Mouse (Mus musculus) olfactory bulb, adult 2 months (tissue): ENCODE measurements around the gene Scn5a. TPM values are rescaled to one million over a fixed set of nuclear protein-coding genes. Genes with fewer than 3 reads are reported as not detected.

Experiments
- H3K27ac ChIP-seq: fragments of 200-500 bp; 2 replicates; pipeline ENCODE4 v1.5.1; 2012; ENCODE audit warnings: low read depth, low read length; ENCODE audit not compliant: insufficient read depth
- H3K4me1 ChIP-seq: fragments of 200-500 bp; 2 replicates; pipeline ENCODE4 v1.6.1; 2012; ENCODE audit warnings: low read length; ENCODE audit not compliant: control insufficient read depth, insufficient read depth
- H3K4me3 ChIP-seq: fragments of 200-500 bp; 2 replicates; pipeline ENCODE4 v1.5.1; 2012; ENCODE audit warnings: mild to moderate bottlenecking, low read depth, low read length, moderate library complexity; ENCODE audit not compliant: insufficient read depth
- CTCF ChIP-seq: fragments of 200-500 bp; IDR thresholded peaks from 2 replicates; pipeline ENCODE4 v1.5.1; 2012; ENCODE audit warnings: low read depth, mild to moderate bottlenecking, low read length, moderate library complexity; ENCODE audit not compliant: insufficient read depth
- POLR2A ChIP-seq: fragments of 200-500 bp; IDR thresholded peaks from 2 replicates; pipeline ENCODE4 v1.6.1; 2012; ENCODE audit warnings: mild to moderate bottlenecking, low read depth, low read length, moderate library complexity; ENCODE audit not compliant: insufficient read depth
- WGBS: fragments of 180-500 bp; shearing (Covaris S2); methylation state at CpG from one replicate; pipeline ENCODE4 v1.1.7; 2018; 5-methylcytosine and 5-hydroxymethylcytosine counted together
- polyA plus RNA-seq: library from polyadenylated mRNA; stranded (reverse); fragments of >200 nt; gene quantifications from 2 replicates; pipeline ENCODE4 v1.2.4, GENCODE M21; 2012; ENCODE audit warnings: low replicate concordance; ENCODE audit not compliant: missing spikeins, insufficient read depth, insufficient read length

Gene Scn5a
- polyA plus RNA-seq, 1 experiment = not detected

- 30% methylated on average over 23 of the region's 23 CpGs for WGBS
- Histone ChIP-seq H3K4me1 (peaks cover 27% of the 10 kb centered on the region), H3K4me3 (peak overlapping the region; percentile 11; the same call in 1 of the 2 replicates), H3K27ac (no peak overlapping the region)
- TF ChIP-seq CTCF (no peak), POLR2A (no peak)
Measured at GRCm38 (mm10) chr9:119519116-119519515, 59.7 kb downstream of the Scn5a start.

GRCm38 (mm10) chr9:119518177-119518576 is 60.6 kb downstream of the Scn5a start:
- TF ChIP-seq POLR2A = no peak
- TF ChIP-seq CTCF = peak; percentile 14; the same call in 1 of the 2 replicates
- 73% methylated on average over 8 of the region's 8 CpGs for WGBS
- Histone ChIP-seq H3K4me3 (no peak overlapping the region), H3K27ac (no peak overlapping the region), H3K4me1 (peaks cover 27% of the 10 kb centered on the region)

GRCm38 (mm10) chr9:119517467-119517866 is 61.3 kb downstream of the Scn5a start:
- Histone ChIP-seq H3K4me3 (no peak overlapping the region), H3K27ac (no peak overlapping the region), H3K4me1 (peaks cover 27% of the 10 kb centered on the region)
- no peak for TF ChIP-seq CTCF
- no peak for TF ChIP-seq POLR2A
- WGBS = 29% methylated on average over 20 of the region's 20 CpGs

- no peak overlapping the region for H3K27ac ChIP-seq
- 84% methylated on average over 5 of the region's 5 CpGs for WGBS
- peaks cover 27% of the 10 kb centered on the region for H3K4me1 ChIP-seq
- no peak for TF ChIP-seq CTCF
- no peak overlapping the region for H3K4me3 ChIP-seq
Measured at GRCm38 (mm10) chr9:119516815-119517214, 62.0 kb downstream of the Scn5a start.

- TF ChIP-seq CTCF = no peak
- TF ChIP-seq POLR2A = no peak
- Histone ChIP-seq H3K4me3 (no peak overlapping the region), H3K27ac (no peak overlapping the region), H3K4me1 (peaks cover 27% of the 10 kb centered on the region)
- 94% methylated on average over 9 of the region's 9 CpGs for WGBS
Measured at GRCm38 (mm10) chr9:119515454-119515853, 63.4 kb downstream of the Scn5a start.

GRCm38 (mm10) chr9:119514986-119515385 is 63.8 kb downstream of the Scn5a start:
- Histone ChIP-seq H3K4me1 (peaks cover 27% of the 10 kb centered on the region), H3K4me3 (no peak overlapping the region), H3K27ac (no peak overlapping the region)
- WGBS = 90% methylated on average over 8 of the region's 8 CpGs
- TF ChIP-seq POLR2A = no peak
- no peak for TF ChIP-seq CTCF

- TF ChIP-seq POLR2A (no peak), CTCF (no peak)
- 94% methylated on average over 8 of the region's 8 CpGs for WGBS
Measured at GRCm38 (mm10) chr9:119513816-119514215, 65.0 kb downstream of the Scn5a start.

GRCm38 (mm10) chr9:119512993-119513392 is 65.8 kb downstream of the Scn5a start:
- no peak for TF ChIP-seq POLR2A
- no peak for TF ChIP-seq CTCF
- Histone ChIP-seq H3K4me1 (peaks cover 12% of the 10 kb centered on the region), H3K4me3 (no peak overlapping the region), H3K27ac (no peak overlapping the region)
- 94% methylated on average over 9 of the region's 9 CpGs for WGBS

More at GRCm38 (mm10) chr9:119513816-119514215, 65.0 kb downstream of the Scn5a start:
- Histone ChIP-seq H3K27ac (no peak overlapping the region), H3K4me3 (no peak overlapping the region), H3K4me1 (peaks cover 19% of the 10 kb centered on the region)

- no peak for TF ChIP-seq CTCF
- TF ChIP-seq POLR2A = no peak
- WGBS = 43% methylated on average over 6 of the region's 6 CpGs
- no peak overlapping the region for H3K4me3 ChIP-seq
- H3K4me1 ChIP-seq = no peaks in the 10 kb centered on the region
- no peak overlapping the region for H3K27ac ChIP-seq
Measured at GRCm38 (mm10) chr9:119510902-119511301, 67.9 kb downstream of the Scn5a start.
